Mouse (Mus musculus) ES-Bruce4 (cell line): ENCODE results near the gene Aqr. TPM values are rescaled to one million over a fixed set of nuclear protein-coding genes. Genes with fewer than 3 reads are reported as not detected.

Experiments
- H3K27ac ChIP-seq: 2 replicates; pipeline ENCODE4 v1.5.1; 2012; ENCODE audit warnings: low read length, inconsistent platforms; ENCODE audit not compliant: insufficient read depth
- H3K27me3 ChIP-seq: 2 replicates; pipeline ENCODE4 v1.6.1; 2012; ENCODE audit warnings: mild to moderate bottlenecking, low read length, inconsistent platforms; ENCODE audit not compliant: control insufficient read depth, poor library complexity, insufficient read depth, severe bottlenecking
- H3K36me3 ChIP-seq: 2 replicates; pipeline ENCODE4 v1.6.1; 2012; ENCODE audit warnings: inconsistent platforms, mild to moderate bottlenecking, low read length, moderate library complexity; ENCODE audit not compliant: control insufficient read depth, poor library complexity, insufficient read depth, severe bottlenecking
- H3K4me1 ChIP-seq: one replicate; pipeline ENCODE4 v1.8.1; 2011; ENCODE audit warnings: low read length; ENCODE audit not compliant: control insufficient read depth, insufficient read depth
- H3K4me3 ChIP-seq: 2 replicates; pipeline ENCODE4 v1.5.1; 2011; ENCODE audit warnings: low read depth, mild to moderate bottlenecking, low read length
- H3K9ac ChIP-seq: 2 replicates; pipeline ENCODE4 v1.6.1; 2012; ENCODE audit warnings: low read depth, mild to moderate bottlenecking, inconsistent platforms; ENCODE audit not compliant: poor library complexity, severe bottlenecking
- H3K9me3 ChIP-seq: replicated peaks from 2 replicates; pipeline ENCODE4 v1.6.1; 2012; ENCODE audit warnings: mild to moderate bottlenecking, low read length, inconsistent platforms; ENCODE audit not compliant: control insufficient read depth, poor library complexity, insufficient read depth, severe bottlenecking
- CTCF ChIP-seq: IDR thresholded peaks from one replicate; pipeline ENCODE4 v1.8.1; 2011; ENCODE audit warnings: low read depth, low read length
- EP300 ChIP-seq: IDR thresholded peaks from 2 replicates; pipeline ENCODE4 v1.6.1; 2011; ENCODE audit warnings: low read depth, low read length; ENCODE audit not compliant: insufficient read depth
- POLR2A ChIP-seq: IDR thresholded peaks from one replicate; pipeline ENCODE4 v1.8.1; 2011; ENCODE audit warnings: low read length; ENCODE audit not compliant: insufficient read depth
- polyA plus RNA-seq: library from polyadenylated mRNA; stranded (reverse); fragments of >200 nt; gene quantifications from 2 replicates; pipeline ENCODE4 v1.2.4, GENCODE M21; 2011; ENCODE audit warnings: low read depth; ENCODE audit not compliant: missing spikeins, insufficient read depth, insufficient read length

The Aqr gene
- polyA plus RNA-seq, 1 experiment: 108 TPM

- Histone ChIP-seq H3K9me3 (no peaks in the 10 kb centered on the region), H3K4me1 (no peaks in the 10 kb centered on the region), H3K27ac (no peak overlapping the region), H3K9ac (peak overlapping the region; percentile 79; the same call in 1 of the 2 replicates), H3K27me3 (no peaks in the 10 kb centered on the region; the same call in 1 of the 2 replicates), H3K36me3 (peaks cover 8% of the 10 kb centered on the region), H3K4me3 (peak overlapping the region; percentile 85; the same call in 1 of the 2 replicates)
- TF ChIP-seq POLR2A (no peak), EP300 (no peak), CTCF (no peak)
Observed at GRCm38 (mm10) chr2:114201574-114201973, 14.8 kb upstream of the Aqr start.

- Histone ChIP-seq H3K27ac (no peak within 1 kb of the TSS), H3K9ac (peak within 1 kb of the TSS; percentile 79), H3K9me3 (no peaks in the 10 kb centered on the region), H3K36me3 (peaks cover 14% of the 10 kb centered on the region), H3K27me3 (no peaks in the 10 kb centered on the region; the same call in 1 of the 2 replicates), H3K4me1 (no peaks in the 10 kb centered on the region), H3K4me3 (peak within 1 kb of the TSS; percentile 85)
- TF ChIP-seq POLR2A (peak; percentile 75), EP300 (0 out of 2 replicates have a peak, but pooled peaks have one; percentile 41), CTCF (no peak)
Observed at GRCm38 (mm10) chr2:114200932-114201559, 14.2 kb upstream of the Aqr start, which contains the start of gene Zfp770. Gene Zfp770 (minus strand): TSS chr2:114201469.

GRCm38 (mm10) chr2:114196421-114196820 lies 9.6 kb upstream of the Aqr start:
- TF ChIP-seq EP300 (no peak), CTCF (no peak), POLR2A (no peak)
- H3K36me3 ChIP-seq: peaks cover 18% of the 10 kb centered on the region
- H3K9ac ChIP-seq: no peak overlapping the region
- H3K4me3 ChIP-seq: no peak overlapping the region
- no peaks in the 10 kb centered on the region for H3K27me3 ChIP-seq
- H3K4me1 ChIP-seq: no peaks in the 10 kb centered on the region
- H3K9me3 ChIP-seq: no peaks in the 10 kb centered on the region
- no peak overlapping the region for H3K27ac ChIP-seq

- TF ChIP-seq EP300 (peak; percentile 57; the same call in 1 of the 2 replicates), POLR2A (no peak)
- H3K36me3 ChIP-seq: no peaks in the 10 kb centered on the region
- H3K27ac ChIP-seq: peak overlapping the region; percentile 76
- no peak overlapping the region for H3K9ac ChIP-seq
- H3K4me1 ChIP-seq: peaks cover 2% of the 10 kb centered on the region
- no peaks in the 10 kb centered on the region for H3K27me3 ChIP-seq
- peak overlapping the region; percentile 9 for H3K4me3 ChIP-seq
- H3K9me3 ChIP-seq: no peaks in the 10 kb centered on the region; the same call in 1 of the 2 replicates
Observed at GRCm38 (mm10) chr2:114177802-114178733, 8.8 kb downstream of the Aqr start.

GRCm38 (mm10) chr2:114174651-114175484 lies 12.0 kb downstream of the Aqr start:
- no peaks in the 10 kb centered on the region for H3K9me3 ChIP-seq
- H3K4me3 ChIP-seq: peak overlapping the region; percentile 100
- TF ChIP-seq POLR2A: peak; percentile 29
- no peak for TF ChIP-seq EP300
- TF ChIP-seq CTCF: peak; percentile 14
- H3K36me3 ChIP-seq: peaks cover 8% of the 10 kb centered on the region
- H3K27me3 ChIP-seq: no peaks in the 10 kb centered on the region
- no peak overlapping the region for H3K27ac ChIP-seq
- peak overlapping the region; percentile 100 for H3K9ac ChIP-seq
- H3K4me1 ChIP-seq: peaks cover 2% of the 10 kb centered on the region
